Mouse (Mus musculus): ENCODE data around the gene Ccdc124. TPM values are rescaled to one million over a fixed set of nuclear protein-coding genes. Genes with fewer than 3 reads are reported as not detected.
A peak's percentile ranks its signal among the peaks of the same experiment; 100 is the strongest.
"Not testable (repeated sequence)": the region's sequence is repeated elsewhere in the genome, so short reads cannot be mapped to it uniquely, and the experiment has no call there.

Gene Ccdc124
- polyA plus RNA-seq, 1 experiment from 2014 or later: 182 TPM

- H3K4me2 ChIP-seq (ENCODE audit: low read length): peak within 1 kb of the TSS; percentile 93
- peaks cover 16% of the 10 kb centered on the region for H3K27me3 ChIP-seq (replicated peaks; ENCODE audit: control insufficient read depth, insufficient read depth, low read length)
- DNase-seq (ENCODE audit: low spot score): peak; percentile 100
- H3K4me1 ChIP-seq (ENCODE audit: control insufficient read depth, insufficient read depth, low read length): peaks cover 10% of the 10 kb centered on the region
- H3K36me3 ChIP-seq (ENCODE audit: control insufficient read depth, insufficient read depth, low read length): peaks cover 35% of the 10 kb centered on the region
- WGBS: under 1% methylated on average over 59 of the region's 60 CpGs
- H3K9me3 ChIP-seq (replicated peaks; ENCODE audit: control insufficient read depth, low read length): no peaks in the 10 kb centered on the region
- H3K4me3 ChIP-seq (ENCODE audit: low read depth, low read length): peak within 1 kb of the TSS; percentile 82
- peak within 1 kb of the TSS; percentile 49 for H3K27ac ChIP-seq (ENCODE audit: low read depth, low read length)
- H3K9ac ChIP-seq (ENCODE audit: low read length): peak within 1 kb of the TSS; percentile 88
- peak; percentile 98 for ATAC-seq
Measured at GRCm38 (mm10) chr8:70897021-70897680, 23.4 kb upstream of the Ccdc124 start, which contains the start of gene Rpl18a. TSS of gene Rpl18a (minus strand) at chr8:70897412.

DNA sequence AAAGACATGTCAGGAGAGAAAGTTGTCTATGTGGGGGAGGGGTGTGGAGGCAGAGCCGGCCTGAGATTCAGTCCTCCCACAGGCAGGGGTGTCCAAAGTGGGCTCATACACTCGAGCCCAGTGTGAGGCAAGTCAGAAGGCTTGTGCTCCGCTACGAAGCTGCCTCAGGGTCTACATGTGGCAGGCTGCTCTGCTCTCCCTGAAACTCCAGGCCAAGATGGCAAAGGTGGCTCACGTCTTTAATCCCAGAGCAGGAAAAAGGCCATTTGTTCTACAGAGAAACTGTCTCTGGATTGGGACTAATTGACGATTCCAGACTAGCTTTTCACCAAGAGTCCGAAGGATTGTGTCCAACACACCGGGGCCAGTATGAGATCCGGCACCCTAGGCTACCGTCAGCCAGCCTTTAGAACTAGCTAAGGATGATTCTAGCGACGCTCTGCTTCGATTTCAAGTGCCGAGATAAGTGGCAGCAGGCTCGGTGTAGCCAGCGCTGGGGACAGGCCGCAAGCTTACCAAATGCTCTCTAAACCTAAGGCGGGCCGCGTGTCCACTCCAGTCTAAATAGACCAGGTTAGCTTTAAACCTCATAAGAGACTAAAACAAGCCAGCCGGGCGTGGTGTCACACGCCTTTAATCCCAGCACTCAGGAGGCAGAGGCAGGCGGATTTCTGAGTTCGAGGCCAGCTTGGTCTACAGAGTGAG is 22.7 kb upstream of the Ccdc124 start:
- H3K27ac ChIP-seq (ENCODE audit: low read depth, low read length): peak overlapping the region; percentile 18; the same call in 1 of the 2 replicates
- H3K4me2 ChIP-seq (ENCODE audit: low read length): peak overlapping the region; percentile 93

GRCm38 (mm10) chr8:70895571-70896259 is 22.0 kb upstream of the Ccdc124 start:
- ATAC-seq; H3K27ac ChIP-seq (ENCODE audit: low read depth, low read length); DNase-seq (ENCODE audit: low spot score); H3K9me3 ChIP-seq (replicated peaks; ENCODE audit: control insufficient read depth, low read length): not testable (repeated sequence)
- Histone ChIP-seq H3K27me3 (replicated peaks; ENCODE audit: control insufficient read depth, insufficient read depth, low read length) (peaks cover 31% of the 10 kb centered on the region), H3K9ac (ENCODE audit: low read length) (peak overlapping the region; percentile 88; the same call in 1 of the 2 replicates), H3K4me1 (ENCODE audit: control insufficient read depth, insufficient read depth, low read length) (peaks cover 10% of the 10 kb centered on the region), H3K36me3 (ENCODE audit: control insufficient read depth, insufficient read depth, low read length) (peaks cover 35% of the 10 kb centered on the region), H3K4me3 (ENCODE audit: low read depth, low read length) (peak overlapping the region; percentile 82; the same call in 1 of the 2 replicates), H3K4me2 (ENCODE audit: low read length) (peak overlapping the region; percentile 93)
- WGBS: 83% methylated on average over 23 of the region's 24 CpGs

More for the DNA sequence above, 22.7 kb upstream of the Ccdc124 start:
- peaks cover 23% of the 10 kb centered on the region for H3K27me3 ChIP-seq (replicated peaks; ENCODE audit: control insufficient read depth, insufficient read depth, low read length)
- DNase-seq (ENCODE audit: low spot score): no peak
- peaks cover 10% of the 10 kb centered on the region for H3K4me1 ChIP-seq (ENCODE audit: control insufficient read depth, insufficient read depth, low read length)
- ATAC-seq: no peak
- H3K4me3 ChIP-seq (ENCODE audit: low read depth, low read length): peak overlapping the region; percentile 82
- peaks cover 35% of the 10 kb centered on the region for H3K36me3 ChIP-seq (ENCODE audit: control insufficient read depth, insufficient read depth, low read length)
- peak overlapping the region; percentile 88 for H3K9ac ChIP-seq (ENCODE audit: low read length)
- 4% methylated on average over 25 of the region's 25 CpGs for WGBS
- no peaks in the 10 kb centered on the region for H3K9me3 ChIP-seq (replicated peaks; ENCODE audit: control insufficient read depth, low read length)

- peaks cover 10% of the 10 kb centered on the region for H3K4me1 ChIP-seq (ENCODE audit: control insufficient read depth, insufficient read depth, low read length)
- ATAC-seq: no peak
- H3K4me3 ChIP-seq (ENCODE audit: low read depth, low read length): no peak overlapping the region
- no peaks in the 10 kb centered on the region for H3K9me3 ChIP-seq (replicated peaks; ENCODE audit: control insufficient read depth, low read length)
- no peak overlapping the region for H3K9ac ChIP-seq (ENCODE audit: low read length)
- H3K36me3 ChIP-seq (ENCODE audit: control insufficient read depth, insufficient read depth, low read length): peaks cover 35% of the 10 kb centered on the region
- no peak overlapping the region for H3K4me2 ChIP-seq (ENCODE audit: low read length)
- WGBS: 86% methylated on average over 8 of the region's 8 CpGs
- no peak overlapping the region for H3K27ac ChIP-seq (ENCODE audit: low read depth, low read length)
- peaks cover 35% of the 10 kb centered on the region for H3K27me3 ChIP-seq (replicated peaks; ENCODE audit: control insufficient read depth, insufficient read depth, low read length)
- no peak for DNase-seq (ENCODE audit: low spot score)
Measured at GRCm38 (mm10) chr8:70894771-70895545, 21.2 kb upstream of the Ccdc124 start.

DNA sequence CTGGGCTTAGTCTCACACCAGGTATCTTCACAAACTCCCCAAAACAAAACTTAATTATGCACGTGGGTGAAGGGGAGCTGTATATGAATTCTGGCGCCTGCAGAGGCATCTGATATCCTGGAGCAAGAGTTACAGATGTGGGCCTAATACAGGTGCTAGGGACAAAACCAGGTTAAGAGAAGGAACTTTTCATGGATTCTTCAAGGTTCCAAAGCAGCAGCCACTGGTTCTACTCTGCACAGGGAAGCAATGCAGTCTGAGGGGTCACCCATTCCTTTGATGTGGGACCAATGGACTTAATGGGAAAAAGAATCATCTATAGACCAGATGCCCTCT is 20.6 kb upstream of the Ccdc124 start:
- no peak for DNase-seq (ENCODE audit: low spot score)

DNA sequence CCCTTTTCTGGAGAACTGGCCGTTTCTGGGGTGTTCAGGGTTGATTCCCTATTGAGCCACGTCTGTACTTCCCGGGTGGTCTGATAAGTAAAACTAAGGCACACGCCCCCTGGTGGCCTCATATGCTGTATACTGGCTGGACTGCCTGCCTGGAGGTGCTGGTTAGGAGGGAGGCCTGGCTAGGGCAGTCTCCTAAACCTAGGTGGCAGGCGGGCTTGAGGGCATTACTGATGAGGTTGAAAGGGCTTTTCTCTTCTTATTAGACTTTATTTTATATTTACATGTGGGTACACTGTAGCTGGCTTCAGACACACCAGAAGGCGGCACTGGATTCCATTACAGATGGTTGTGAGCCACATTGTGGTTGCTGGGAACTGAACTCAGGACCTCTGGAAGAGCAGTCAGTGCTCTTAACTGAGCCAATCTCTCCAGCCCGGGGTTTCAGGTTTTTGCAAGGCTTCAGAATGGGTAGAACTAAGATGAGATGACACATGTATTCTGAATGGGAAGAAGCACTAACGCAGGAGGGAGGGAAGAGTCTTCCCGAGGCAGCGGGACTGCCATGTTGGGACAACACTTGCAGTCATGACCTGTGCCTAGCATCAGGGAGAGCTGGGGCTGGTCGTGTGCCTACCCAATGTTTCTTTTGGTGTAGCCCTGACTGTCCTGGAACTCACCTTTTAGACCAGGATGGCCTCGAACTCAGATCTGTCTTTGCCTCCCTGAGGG is 20.1 kb upstream of the Ccdc124 start:
- H3K27ac ChIP-seq (ENCODE audit: low read depth, low read length): no peak overlapping the region
- ATAC-seq: no peak; the same call in 1 of the 2 replicates
- no peak overlapping the region for H3K4me3 ChIP-seq (ENCODE audit: low read depth, low read length)
- 26% methylated on average over 12 of the region's 12 CpGs for WGBS
- H3K9ac ChIP-seq (ENCODE audit: low read length): no peak overlapping the region
- DNase-seq (ENCODE audit: low spot score): peak; percentile 89
- peaks cover 35% of the 10 kb centered on the region for H3K36me3 ChIP-seq (ENCODE audit: control insufficient read depth, insufficient read depth, low read length)
- no peak overlapping the region for H3K4me2 ChIP-seq (ENCODE audit: low read length)
- peaks cover 35% of the 10 kb centered on the region for H3K27me3 ChIP-seq (replicated peaks; ENCODE audit: control insufficient read depth, insufficient read depth, low read length)
- H3K9me3 ChIP-seq (replicated peaks; ENCODE audit: control insufficient read depth, low read length): no peaks in the 10 kb centered on the region
- H3K4me1 ChIP-seq (ENCODE audit: control insufficient read depth, insufficient read depth, low read length): peaks cover 10% of the 10 kb centered on the region

More for the DNA sequence above, 20.6 kb upstream of the Ccdc124 start:
- Histone ChIP-seq H3K27me3 (replicated peaks; ENCODE audit: control insufficient read depth, insufficient read depth, low read length) (peaks cover 35% of the 10 kb centered on the region), H3K9me3 (replicated peaks; ENCODE audit: control insufficient read depth, low read length) (no peaks in the 10 kb centered on the region), H3K4me3 (ENCODE audit: low read depth, low read length) (no peak overlapping the region), H3K4me1 (ENCODE audit: control insufficient read depth, insufficient read depth, low read length) (peaks cover 10% of the 10 kb centered on the region), H3K27ac (ENCODE audit: low read depth, low read length) (no peak overlapping the region), H3K9ac (ENCODE audit: low read length) (no peak overlapping the region), H3K36me3 (ENCODE audit: control insufficient read depth, insufficient read depth, low read length) (peaks cover 35% of the 10 kb centered on the region), H3K4me2 (ENCODE audit: low read length) (no peak overlapping the region)
- no peak for ATAC-seq
- WGBS: 62% methylated on average over 2 of the region's 2 CpGs

- Histone ChIP-seq H3K27ac (ENCODE audit: low read depth, low read length) (no peak overlapping the region), H3K36me3 (ENCODE audit: control insufficient read depth, insufficient read depth, low read length) (peaks cover 35% of the 10 kb centered on the region), H3K4me3 (ENCODE audit: low read depth, low read length) (peak overlapping the region; percentile 16; the same call in 1 of the 2 replicates), H3K4me1 (ENCODE audit: control insufficient read depth, insufficient read depth, low read length) (peaks cover 7% of the 10 kb centered on the region), H3K9ac (ENCODE audit: low read length) (no peak overlapping the region), H3K9me3 (replicated peaks; ENCODE audit: control insufficient read depth, low read length) (no peaks in the 10 kb centered on the region), H3K4me2 (ENCODE audit: low read length) (peak overlapping the region; percentile 28; the same call in 1 of the 2 replicates), H3K27me3 (replicated peaks; ENCODE audit: control insufficient read depth, insufficient read depth, low read length) (peaks cover 35% of the 10 kb centered on the region)
- DNase-seq (ENCODE audit: low spot score) (no peak), ATAC-seq (no peak)
- 33% methylated on average over 20 of the region's 20 CpGs for WGBS
Measured at GRCm38 (mm10) chr8:70892896-70893655, 19.3 kb upstream of the Ccdc124 start.
